Mouse (Mus musculus) E14TG2a.4 (cell line): ENCODE measurements around the gene Cyp26b1.

ENCODE experiments used
- CTCF ChIP-seq: conservative IDR thresholded peaks from 2 replicates; pipeline ENCODE4 v1.5.1; 2014; ENCODE audit warnings: low read length
- NANOG ChIP-seq: IDR thresholded peaks from 2 replicates; pipeline ENCODE4 v1.6.1; 2014; ENCODE audit warnings: borderline replicate concordance, low read length, mixed read lengths
- POU5F1 ChIP-seq: IDR thresholded peaks from 2 replicates; pipeline ENCODE4 v1.6.1; 2014; ENCODE audit warnings: low read length, borderline replicate concordance

DNA sequence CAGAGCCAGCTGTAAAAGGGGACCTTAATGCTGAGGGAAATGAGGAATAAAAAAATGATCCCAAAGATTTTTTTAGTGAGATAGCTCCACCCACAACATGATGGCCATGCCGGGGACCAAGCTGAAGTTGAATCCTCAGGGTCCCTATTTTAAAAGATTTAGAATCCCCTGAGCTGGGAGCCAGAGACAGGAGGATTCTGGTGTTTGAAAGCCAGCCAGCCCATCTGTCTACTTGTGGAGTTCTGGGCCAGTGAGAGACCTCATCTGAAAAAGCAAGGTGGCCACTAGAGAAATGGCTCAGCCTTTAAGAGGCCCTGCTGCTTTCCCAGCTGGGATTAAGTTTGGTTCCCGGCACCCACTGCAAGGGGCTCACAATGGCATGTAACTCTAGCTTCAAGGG, 26.9 kb downstream of the Cyp26b1 start:
- TF ChIP-seq CTCF (no peak), NANOG (no peak), POU5F1 (no peak)
